Mouse (Mus musculus): ENCODE results near the gene Pxn.
"Not testable (repeated sequence)": the region's sequence is repeated elsewhere in the genome, so short reads cannot be mapped to it uniquely, and the experiment has no call there.

Gene Pxn

DNA sequence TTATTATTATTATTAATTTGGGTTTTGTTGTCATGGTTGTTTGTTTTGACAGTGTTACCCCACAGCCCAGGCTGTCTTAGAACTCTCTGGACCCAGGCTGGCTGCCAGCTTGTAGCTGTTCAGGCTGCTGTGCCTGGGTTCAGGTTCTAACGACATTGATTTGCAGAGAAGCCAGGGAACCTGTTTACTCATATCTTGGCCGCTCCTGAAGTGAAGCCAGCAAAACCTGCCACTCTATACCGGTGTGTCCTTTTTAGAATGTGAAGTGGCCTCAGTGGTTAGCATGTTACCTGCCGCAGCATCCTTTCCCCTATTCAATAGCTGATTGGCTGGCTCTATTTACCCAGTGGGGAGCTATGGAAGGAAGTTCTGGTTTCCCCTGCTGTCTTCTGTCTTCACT is 19.8 kb upstream of the Pxn start:
- DNase-seq (ENCODE audit: extremely low read depth, low read depth), result no peak

DNA sequence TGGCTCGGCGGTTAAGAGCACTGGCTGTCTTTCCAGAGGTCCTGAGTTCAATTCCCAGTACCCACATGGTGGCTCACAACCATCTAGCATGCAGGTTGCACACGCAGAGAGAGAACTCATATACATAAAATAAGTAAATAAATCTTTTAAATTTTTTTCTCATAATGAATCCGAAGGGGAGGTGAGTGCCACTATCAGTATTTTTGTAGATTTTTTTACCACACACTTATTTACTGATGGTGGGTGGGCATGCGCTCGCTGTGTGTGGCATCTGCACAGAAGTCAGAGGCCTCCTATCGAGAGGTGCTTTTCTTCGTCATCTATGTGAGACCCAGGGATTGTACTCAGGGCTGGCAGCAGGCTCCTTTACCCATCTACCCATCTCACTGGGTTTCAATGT is 19.1 kb upstream of the Pxn start:
- no peak for DNase-seq (ENCODE audit: extremely low read depth, low read depth)

DNA sequence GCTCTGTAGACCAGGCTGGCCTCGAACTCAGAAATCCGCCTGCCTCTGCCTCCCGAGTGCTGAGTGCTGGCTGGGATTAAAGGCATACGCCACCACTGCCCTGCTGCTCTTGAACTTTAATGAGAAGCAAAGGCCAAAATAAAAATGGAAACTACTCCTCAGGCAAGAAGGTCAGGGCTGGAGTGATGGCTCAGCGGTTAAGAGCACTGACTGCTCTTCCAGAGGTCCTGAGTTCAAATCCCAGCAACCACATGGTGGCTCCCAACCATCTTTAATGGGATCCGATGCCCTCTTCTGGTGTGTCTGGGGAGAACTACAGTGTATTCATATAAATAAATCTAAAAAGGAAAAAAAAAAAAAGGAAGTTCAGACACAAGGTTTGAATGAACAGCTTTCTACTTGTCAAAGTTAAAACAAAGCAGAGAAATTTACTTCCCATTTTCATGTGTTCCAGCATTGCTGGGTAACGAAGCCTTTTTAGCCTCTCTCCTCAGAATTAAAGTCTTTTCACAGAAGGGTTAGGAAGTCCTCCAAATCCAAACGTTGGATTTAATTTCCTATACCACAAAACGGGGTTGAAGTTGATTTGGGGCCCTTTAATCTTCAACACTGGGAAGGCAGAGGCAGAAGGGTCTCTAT is 18.4 kb upstream of the Pxn start:
- peak; percentile 76 for DNase-seq (ENCODE audit: extremely low read depth, low read depth)

DNA sequence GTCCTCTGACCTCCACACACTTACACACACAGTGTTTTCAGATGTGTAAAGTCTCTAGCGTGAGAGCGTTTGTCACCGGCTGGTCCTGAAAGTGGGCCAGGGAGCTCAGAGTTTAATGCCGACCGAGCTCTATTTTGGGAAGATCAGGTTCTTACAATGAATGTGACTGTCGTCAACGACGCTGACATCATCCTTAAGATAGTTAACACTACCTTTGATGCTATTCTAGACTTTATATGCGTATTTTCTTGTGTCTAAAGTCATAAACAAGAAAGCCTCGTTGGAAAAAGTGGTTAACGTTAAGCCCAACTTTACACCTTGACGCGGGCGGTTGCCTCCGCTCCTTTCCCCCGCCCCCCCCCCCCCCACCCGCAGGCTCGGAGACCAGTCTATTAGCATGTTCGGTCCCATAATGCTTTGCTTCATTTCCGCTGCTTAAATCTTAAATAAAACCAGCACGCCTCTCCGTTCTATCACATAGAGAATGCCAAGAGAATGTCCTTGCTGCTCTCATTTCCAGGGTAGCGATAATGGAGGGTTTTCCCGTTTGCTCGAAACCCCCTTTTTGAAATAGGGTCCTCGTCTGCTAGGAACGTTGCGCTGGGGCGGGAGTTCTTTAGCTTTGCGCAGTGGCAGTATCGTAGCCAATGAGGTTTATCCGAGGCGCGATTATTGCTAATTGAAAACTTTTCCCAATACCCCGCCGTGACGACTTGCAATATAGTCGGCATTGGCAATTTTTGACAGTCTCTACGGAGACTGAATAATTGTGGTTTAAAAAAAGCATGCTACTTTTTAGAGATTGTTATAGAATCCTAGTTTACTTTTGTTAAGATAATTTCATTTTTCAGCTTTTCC is 17.4 kb upstream of the Pxn start:
- DNase-seq (ENCODE audit: extremely low read depth, low read depth), result peak; percentile 41

DNA sequence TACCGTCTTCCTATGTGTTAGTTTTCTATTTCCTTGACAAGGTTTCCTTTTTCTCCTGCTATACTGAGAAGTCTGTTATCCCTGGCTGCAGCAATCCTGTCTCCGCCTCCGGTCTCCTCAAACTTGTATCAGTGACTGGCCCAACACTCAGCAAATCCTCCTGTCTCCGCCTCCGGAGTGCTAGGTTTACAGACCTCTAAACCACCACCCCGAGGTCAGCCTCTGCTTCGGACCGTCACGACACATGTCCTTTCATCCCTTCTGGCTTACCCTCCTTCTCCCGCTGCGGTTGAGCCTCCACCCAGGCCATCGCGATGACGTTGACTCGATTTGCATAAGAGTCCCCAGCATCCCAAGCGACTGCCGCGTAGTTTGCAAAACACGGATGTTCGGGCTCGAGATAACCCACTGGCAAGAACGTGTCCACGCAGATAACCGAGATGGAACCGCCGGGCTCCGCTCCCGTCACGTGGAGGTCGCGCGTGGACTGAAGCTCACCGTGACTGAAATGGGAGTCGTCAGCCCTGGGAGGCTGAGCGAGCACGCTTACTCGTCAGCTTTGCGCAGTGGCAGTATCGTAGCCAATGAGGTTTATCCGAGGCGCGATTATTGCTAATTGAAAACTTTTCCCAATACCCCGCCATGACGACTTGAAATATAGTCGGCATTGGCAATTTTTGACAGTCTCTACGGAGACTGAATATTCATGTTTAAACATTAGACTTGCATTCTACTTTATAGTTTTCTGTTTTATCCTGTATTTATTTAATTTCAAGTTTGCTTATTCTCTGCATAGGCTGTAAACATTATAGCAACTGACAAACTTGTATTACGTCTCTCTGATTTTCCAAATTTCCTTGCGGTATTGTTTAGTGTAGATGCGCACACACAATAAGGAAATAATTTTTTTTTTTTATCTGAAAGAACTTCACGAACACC is 16.5 kb upstream of the Pxn start:
- peak; percentile 98 for DNase-seq (ENCODE audit: extremely low read depth, low read depth)

DNA sequence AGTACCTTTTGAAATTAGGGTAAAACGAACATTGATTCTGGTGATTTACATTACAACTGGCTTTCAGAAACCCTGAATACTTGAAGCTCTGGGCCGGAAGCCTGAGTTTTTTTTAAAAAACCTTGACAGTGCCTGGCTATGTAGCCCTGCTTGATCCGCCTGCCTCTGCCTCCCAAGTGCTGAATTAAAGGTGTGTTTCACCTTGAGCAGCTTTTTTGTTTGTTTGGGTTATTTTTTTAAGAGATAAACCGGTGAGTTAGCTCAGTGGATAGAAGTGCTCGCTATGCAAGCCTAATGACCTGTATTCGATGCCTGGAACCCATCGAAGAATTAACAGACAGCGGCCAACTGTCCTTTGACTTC is 15.9 kb upstream of the Pxn start:
- DNase-seq (ENCODE audit: extremely low read depth, low read depth), result no peak

DNA sequence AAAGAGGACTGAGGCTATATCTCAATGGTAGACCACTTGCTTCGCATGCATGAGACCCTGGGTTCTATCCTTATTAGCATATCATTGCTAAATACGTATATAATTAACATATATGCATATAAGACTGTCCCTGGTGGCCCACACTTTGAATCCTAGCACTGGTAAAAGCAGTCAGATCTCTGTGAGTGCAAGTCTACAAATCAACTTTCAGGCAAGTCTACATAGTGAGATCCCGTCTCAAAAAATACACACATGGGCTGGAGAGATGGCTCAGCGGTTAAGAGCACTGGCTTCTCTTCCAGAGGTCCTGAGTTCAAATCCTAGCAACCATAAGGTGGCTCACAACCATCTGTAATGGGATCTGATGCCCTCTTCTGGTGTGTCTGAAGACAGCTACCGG is 15.4 kb upstream of the Pxn start:
- peak; percentile 35 for DNase-seq (ENCODE audit: extremely low read depth, low read depth)

DNA sequence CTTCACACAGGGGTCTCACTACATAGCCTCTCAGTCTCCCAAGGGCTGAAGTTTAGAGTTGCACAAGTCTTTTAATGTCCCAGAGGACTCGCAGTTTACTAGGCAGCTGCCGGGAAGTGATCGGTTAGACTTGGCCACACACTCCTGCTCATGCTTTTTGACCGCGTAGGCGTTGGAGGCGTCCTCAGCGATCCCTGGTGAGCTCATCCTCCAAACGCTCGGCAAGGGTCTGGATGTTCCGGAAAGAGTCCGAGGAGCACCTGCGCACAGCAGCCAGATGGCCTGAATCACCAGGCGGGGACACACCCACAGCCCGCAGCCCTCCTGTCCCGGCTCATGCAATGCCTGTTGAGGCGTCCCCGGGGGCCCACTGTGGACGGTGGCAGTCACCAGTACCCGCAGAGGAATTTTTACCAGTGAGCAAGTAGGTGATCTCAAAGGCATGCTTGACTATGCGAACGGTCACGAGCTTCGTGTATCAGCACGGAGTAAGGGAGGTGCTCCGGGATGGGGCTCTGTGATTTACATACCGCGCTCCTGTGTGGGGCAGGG is 14.6 kb upstream of the Pxn start:
- DNase-seq (ENCODE audit: extremely low read depth, low read depth), result no peak

DNA sequence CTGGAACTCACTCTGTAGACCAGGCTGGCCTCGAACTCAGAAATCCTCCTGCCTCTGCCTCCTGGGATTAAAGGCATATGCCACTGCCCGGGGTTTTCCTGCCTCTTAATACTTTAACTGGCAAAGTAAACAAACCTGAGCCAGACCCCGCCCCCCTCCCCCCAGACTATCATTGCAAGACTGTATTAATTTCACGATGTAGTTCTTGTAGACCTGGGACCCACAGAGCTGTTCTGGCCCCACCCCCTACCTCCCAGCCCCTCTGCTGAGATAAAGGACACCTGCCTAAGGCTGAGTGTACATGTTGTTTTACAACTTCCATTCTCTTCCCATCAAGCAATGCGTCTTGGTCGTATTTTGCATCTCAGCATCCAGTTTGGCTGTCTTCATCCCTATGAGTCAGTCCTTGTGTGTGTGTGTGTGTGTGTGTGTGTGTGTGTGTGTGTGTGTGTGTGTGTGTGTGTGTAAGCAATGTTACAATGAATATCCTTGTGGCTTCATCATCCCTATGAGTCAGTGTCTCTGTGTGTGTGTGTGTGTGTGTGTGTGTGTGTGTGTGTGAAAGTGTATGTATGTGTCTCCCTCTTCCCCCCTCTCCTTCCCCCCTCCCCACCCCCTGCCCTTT is 13.7 kb upstream of the Pxn start:
- no peak for DNase-seq (ENCODE audit: extremely low read depth, low read depth)

DNA sequence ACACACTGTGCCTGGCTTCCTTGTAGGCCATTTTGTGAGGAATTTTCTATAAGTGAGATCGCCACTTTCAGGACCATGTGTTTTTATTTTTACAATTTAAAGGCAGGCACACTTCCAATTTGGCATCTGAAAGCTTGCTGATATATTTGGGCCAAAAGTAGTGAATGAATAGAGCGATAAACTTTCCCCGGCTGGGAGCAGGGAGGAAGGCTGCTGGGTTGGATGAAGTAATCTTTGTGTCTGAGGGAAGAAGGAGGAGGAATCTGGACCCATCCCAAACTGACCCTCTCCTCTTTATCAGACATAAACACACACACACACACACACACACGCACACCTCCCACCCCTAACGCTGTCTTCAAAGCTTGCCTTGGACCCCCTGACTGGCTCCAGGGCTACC is 13.0 kb upstream of the Pxn start:
- DNase-seq (ENCODE audit: extremely low read depth, low read depth), result no peak

DNA sequence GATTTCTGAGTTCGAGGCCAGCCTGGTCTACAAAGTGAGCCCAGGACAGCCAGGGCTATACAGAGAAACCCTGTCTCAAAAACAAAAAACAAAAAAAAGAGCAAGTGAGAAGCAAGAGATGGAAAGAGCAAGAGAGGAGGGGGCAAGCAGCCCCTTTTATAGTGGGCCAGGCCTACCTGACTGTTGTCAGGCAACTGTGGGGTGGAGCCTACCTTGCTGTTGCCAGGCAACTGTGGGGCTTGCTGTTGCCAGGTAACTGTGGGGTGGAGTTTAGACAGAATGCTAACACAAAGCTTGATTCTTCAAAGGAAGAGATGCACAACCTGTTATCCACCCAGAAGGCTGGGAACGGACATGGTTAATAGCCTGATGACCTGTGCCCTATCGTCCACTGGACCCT is 10.9 kb upstream of the Pxn start:
- not testable (repeated sequence) for DNase-seq (ENCODE audit: extremely low read depth, low read depth)

DNA sequence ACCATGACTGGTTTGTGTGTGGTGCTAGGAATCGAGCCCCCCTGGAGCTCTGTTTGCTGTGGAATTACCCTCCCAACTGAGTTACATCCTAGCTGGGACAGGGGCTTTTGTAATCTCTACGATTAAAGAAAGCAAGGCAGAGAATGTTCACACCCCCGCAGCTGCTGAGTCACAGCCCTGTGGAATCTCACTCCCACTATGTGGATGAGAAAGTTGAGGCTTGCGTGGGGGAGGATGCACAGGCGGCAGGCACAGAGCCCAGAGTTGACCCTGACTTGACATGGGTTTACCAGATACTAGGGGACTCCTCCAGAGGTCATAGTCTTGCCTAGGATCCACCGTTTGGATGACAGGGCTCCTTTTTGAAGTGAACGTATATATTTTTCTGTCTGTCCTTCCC is 9.4 kb upstream of the Pxn start:
- no peak for DNase-seq (ENCODE audit: extremely low read depth, low read depth)

DNA sequence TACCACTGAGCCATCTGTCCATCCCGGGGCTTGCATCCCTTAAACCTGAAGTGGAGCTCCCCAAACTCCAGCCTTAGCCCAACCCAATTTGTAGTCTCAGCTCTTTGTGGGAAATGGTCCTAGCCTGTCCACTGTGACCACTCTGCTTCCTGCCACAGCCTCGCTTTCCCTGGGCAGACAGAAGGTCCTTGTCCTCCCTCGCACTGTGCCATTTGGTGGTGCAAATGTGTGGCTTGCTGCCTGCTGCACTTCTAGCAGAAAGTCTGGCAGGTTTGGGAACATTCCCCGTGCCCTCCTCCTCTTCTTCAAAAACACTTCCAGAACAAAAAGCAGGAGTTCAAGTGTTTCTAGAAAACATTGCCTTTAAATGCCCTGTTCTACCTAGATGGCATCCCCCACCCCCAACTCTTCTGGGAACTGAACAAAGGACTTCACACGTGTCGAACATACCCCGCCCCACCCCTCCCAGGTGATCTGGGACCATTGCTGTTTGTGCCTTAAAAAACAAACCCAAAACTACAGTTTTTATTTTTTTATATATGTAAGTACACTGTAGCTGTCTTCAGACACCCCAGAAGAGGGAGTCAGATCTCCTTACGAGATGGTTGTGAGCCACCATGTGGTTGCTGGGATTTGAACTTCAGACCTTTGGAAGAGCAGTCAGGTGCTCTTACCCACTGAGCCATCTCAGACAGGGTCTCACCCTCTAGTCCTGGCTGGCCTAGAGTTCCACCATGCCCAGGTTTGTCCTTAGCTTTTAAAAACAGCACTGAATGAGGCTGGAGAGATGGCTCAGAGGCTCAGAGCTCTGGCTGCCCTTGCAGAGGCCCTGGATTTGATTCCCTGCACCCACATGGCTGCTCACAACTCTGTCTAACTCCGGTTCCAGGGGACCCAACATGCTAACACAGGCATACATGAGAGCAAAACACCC is 7.9 kb upstream of the Pxn start:
- no peak for DNase-seq (ENCODE audit: extremely low read depth, low read depth)

DNA sequence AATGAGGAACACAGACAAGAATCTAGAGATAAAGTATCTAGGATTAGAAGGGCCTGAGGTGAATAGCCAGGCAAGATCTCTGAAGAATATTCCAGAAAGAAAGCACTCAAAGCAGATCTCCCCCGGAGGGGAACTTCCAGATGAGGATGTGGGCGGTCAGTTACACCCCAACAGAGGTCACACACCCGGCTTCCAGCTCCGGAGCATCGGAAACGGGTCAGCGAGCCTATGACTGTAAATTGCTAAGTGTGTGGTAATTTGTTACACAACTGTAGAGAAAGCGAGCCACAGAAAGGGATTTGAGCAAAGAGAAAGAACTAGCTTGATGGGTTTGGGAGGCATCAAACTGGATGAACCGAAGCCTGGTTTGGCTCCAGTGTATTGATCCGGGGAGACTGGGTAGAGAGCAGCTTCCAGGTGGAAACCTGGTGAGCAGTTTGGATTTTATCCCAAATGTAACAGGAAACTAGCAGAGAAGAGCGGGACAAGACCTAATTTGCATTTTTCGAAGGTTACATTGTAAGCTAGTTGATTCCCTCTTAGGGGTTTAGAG is 6.0 kb upstream of the Pxn start:
- no peak for DNase-seq (ENCODE audit: extremely low read depth, low read depth)

DNA sequence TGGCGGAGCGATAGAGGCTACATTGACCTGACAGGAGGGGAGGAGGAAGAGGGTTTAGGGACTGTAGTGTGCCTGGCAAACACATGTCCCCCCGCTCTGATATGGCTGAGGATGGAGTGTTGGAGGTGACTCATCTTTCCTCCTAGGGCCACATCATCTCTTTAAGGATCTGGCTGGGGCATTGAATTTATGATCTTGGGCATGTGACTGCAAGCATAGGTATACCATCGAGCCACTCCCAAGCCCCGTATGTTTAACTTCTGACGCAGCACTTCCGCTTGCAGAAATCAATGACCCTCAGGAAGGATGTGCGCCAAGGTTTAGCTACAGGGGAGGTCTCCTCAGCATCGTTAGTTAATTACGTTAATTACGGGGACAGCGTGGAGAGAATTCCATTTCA is 3.4 kb upstream of the Pxn start:
- DNase-seq (ENCODE audit: extremely low read depth, low read depth), result no peak

DNA sequence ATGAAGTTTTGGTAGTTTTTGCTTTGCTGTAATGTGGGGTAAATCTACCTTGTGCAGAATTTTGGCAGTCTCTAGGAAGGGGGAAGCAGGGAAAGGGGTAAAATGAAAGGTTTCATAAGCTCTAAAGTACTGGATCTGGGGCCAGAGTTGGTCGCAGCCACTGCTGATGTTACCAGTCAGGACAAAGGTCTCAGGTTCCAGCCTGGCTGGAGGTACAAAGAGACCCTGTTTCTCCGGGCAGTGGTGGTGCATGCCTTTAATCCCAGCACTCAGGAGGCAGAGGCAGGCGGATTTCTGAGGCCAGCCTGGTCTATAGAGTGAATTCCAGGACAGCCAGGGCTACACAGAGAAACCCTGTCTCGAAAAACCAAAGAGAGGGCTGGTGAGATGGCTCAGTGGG is 859 bp upstream of the Pxn start:
- not testable (repeated sequence) for DNase-seq (ENCODE audit: extremely low read depth, low read depth)

DNA sequence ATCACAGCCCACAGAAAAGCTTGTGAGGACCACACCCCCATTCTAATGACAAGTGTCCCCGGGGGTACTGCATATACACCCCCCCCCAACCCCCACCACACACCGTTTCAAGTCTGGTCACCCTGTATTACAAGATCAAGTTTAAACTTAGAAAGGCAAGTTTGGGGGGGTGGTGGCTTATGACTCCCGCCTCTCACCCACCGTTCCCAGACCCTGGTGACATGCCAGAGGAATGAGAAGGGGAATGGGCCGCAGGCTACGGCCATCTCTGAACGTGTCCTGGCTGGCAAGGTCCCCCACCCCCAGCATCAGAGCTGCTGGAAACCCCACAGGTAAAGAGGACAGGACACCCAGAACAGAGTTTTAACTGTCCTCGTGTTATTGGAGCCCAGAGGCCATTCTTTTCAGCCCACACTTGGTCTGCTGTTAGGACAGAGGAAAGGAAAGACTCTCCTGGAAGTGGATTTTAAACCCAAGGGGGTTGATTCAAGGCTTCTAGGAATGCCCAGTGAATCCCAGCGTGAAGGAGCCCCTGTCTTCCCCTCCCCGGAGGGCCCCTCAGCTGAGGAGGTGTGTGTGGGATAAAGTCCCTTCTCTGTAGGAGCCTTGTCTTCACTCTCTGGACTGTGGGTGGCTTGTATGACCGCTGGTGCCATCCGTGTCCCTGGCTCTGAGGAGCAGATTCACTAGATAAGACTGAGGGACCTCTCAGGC is 948 bp downstream of the Pxn start:
- no peak for DNase-seq (ENCODE audit: extremely low read depth, low read depth)

DNA sequence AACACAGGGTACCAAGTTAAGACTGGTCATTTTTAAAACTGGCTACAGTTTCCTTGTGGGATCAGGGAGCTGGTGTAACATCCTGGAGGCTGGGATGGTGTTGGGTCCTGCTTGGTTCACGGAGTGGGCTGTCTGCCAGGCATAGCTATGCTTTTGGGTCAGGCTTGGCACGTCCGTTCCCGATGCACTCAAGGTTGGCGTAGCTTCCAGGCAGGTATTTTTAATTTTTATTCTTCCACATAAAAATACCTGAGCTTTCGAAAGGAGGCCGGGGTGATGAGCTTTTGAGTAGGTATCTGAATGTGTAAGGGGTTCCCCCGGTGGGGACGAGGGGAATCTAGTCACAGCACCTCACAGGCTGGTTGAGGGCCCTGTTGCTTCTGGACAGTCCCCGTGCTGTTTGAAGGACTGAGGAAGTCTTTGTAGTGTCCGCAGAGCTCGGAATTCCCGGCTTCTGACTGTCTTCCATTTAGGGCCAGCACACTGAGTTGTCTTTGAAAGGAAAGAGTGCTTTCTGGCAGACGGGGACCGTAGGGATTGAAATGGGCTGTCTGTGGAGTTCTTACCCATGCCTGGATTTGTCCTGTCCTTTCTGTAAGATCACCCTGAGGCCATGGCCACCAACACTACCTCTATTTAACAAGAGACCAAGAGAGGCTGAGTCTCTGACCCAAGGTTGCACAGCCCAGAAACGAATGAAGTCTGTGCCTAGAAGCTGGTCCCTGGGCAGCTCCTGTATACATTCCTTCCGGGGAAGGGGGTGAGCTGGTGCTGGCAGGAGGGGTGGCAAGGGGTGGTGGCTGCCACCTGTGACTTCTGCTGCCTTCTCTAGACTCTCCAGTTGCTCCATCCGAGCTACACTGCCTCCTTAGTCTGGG is 1.7 kb downstream of the Pxn start:
- no peak for DNase-seq (ENCODE audit: extremely low read depth, low read depth)

DNA sequence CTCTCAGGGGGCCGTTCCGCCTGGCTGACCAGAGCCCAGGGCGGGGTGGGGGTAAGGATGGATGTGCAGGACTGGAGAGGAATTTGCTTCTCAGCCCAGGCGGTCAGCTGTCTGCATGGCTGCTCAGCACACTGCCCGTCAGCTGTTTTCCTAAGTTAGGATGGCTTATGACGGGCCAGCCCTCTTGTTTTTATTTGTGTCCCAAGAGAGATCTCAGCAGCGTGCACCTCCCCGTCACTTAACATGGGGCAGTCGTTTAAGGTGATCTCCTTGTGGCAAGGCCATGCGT is 2.3 kb downstream of the Pxn start:
- DNase-seq (ENCODE audit: extremely low read depth, low read depth), result no peak
